Mouse (Mus musculus) MEL (cell line): ENCODE results near the gene Barx2. TPM values are rescaled to one million over a fixed set of nuclear protein-coding genes. Genes with fewer than 3 reads are reported as not detected.

ENCODE experiments used
- DNase-seq: peaks from one replicate; pipeline ENCODE4 v3.0.0; 2011; ENCODE audit warnings: low read depth, low spot score
- H3K27ac ChIP-seq: 2 replicates; pipeline ENCODE4 v1.5.1; 2012; ENCODE audit warnings: low read depth, mild to moderate bottlenecking, control low read depth, low read length, moderate library complexity; ENCODE audit not compliant: control insufficient read depth
- H3K27me3 ChIP-seq, 2 experiments: fragments of 150-350 bp in 1 of 2; sonication (generic) in 1 of 2; 2 replicates each; pipeline ENCODE4 v1.6.1; 2012; ENCODE audit warnings: low read length in 2 of 2, mild to moderate bottlenecking in 2 of 2, improper control_type of control experiment in 1 of 2, moderate library complexity in 1 of 2; ENCODE audit not compliant: insufficient read depth in 2 of 2, control insufficient read depth in 1 of 2
- H3K36me3 ChIP-seq, 2 experiments: 2 replicates each; pipeline ENCODE4 v1.6.1; 2012 to 2014; ENCODE audit warnings: low read length in 2 of 2, improper control_type of control experiment in 1 of 2, inconsistent platforms in 1 of 2, mild to moderate bottlenecking in 1 of 2; ENCODE audit not compliant: insufficient read depth in 2 of 2, control insufficient read depth in 1 of 2
- H3K4me1 ChIP-seq, 2 experiments: fragments of 150-350 bp in 1 of 2; sonication (generic) in 1 of 2; 2 replicates each; pipeline ENCODE4 v1.6.1; 2012; ENCODE audit warnings: low read length in 2 of 2, improper control_type of control experiment in 1 of 2, mild to moderate bottlenecking in 1 of 2; ENCODE audit not compliant: insufficient read depth in 2 of 2, control insufficient read depth in 1 of 2
- H3K4me3 ChIP-seq, 2 experiments: fragments of 150-350 bp in 1 of 2; sonication (generic) in 1 of 2; 2 replicates each; pipeline ENCODE4 v1.5.1; 2012; ENCODE audit warnings: low read depth in 2 of 2, low read length in 2 of 2, mild to moderate bottlenecking in 2 of 2, moderate library complexity in 2 of 2, control low read depth in 1 of 2, improper control_type of control experiment in 1 of 2; ENCODE audit not compliant: control insufficient read depth in 1 of 2, insufficient read depth in 1 of 2
- H3K79me2 ChIP-seq: 2 replicates; pipeline ENCODE4 v1.6.1; 2012; ENCODE audit warnings: mild to moderate bottlenecking, low read length, moderate library complexity; ENCODE audit not compliant: control insufficient read depth, poor library complexity, insufficient read depth
- H3K9ac ChIP-seq: 2 replicates; pipeline ENCODE4 v1.6.1; 2012; ENCODE audit warnings: low read depth, mild to moderate bottlenecking, control low read depth, low read length, moderate library complexity; ENCODE audit not compliant: control insufficient read depth, poor library complexity, severe bottlenecking
- H3K9me3 ChIP-seq: fragments of 150-350 bp; sonication (generic); replicated peaks from 2 replicates; pipeline ENCODE4 v1.6.1; 2012; ENCODE audit warnings: mild to moderate bottlenecking, low read length, improper control_type of control experiment, moderate library complexity; ENCODE audit not compliant: insufficient read depth
- BHLHE40 ChIP-seq: IDR thresholded peaks from 2 replicates; pipeline ENCODE4 v1.6.1; 2012; ENCODE audit warnings: low read depth, mild to moderate bottlenecking, inconsistent platforms, low read length, improper control_type of control experiment, borderline replicate concordance
- CTCF ChIP-seq, 3 experiments: IDR thresholded peaks in 2 of 3; conservative IDR thresholded peaks in 1 of 3; 2 replicates each; pipeline ENCODE4 v1.5.1; 2011 to 2012; ENCODE audit warnings: low read length in 3 of 3, low read depth in 2 of 3, mild to moderate bottlenecking in 2 of 3, improper control_type of control experiment in 1 of 3, inconsistent platforms in 1 of 3, mixed read lengths in 1 of 3, moderate library complexity in 1 of 3; ENCODE audit not compliant: control insufficient read depth in 1 of 3, insufficient read depth in 1 of 3, poor library complexity in 1 of 3, severe bottlenecking in 1 of 3
- ETS1 ChIP-seq: IDR thresholded peaks from 2 replicates; pipeline ENCODE4 v1.6.1; 2012; ENCODE audit warnings: low read depth, mild to moderate bottlenecking, inconsistent platforms, low read length, improper control_type of control experiment, moderate library complexity
- GABPA ChIP-seq: IDR thresholded peaks from 2 replicates; pipeline ENCODE4 v1.6.1; 2012; ENCODE audit warnings: low read depth, mild to moderate bottlenecking, inconsistent platforms, low read length, improper control_type of control experiment, moderate library complexity
- JUND ChIP-seq: IDR thresholded peaks from 2 replicates; pipeline ENCODE4 v1.6.1; 2011; ENCODE audit warnings: low read depth, mild to moderate bottlenecking, improper control_type of control experiment, low read length
- KAT2A ChIP-seq: conservative IDR thresholded peaks from 2 replicates; pipeline ENCODE4 v1.6.1; 2012; ENCODE audit warnings: low read depth, low read length, improper control_type of control experiment, inconsistent platforms
- MEF2A ChIP-seq: IDR thresholded peaks from 2 replicates; pipeline ENCODE4 v1.6.1; 2014; ENCODE audit warnings: low read depth, mild to moderate bottlenecking, inconsistent platforms, low read length, improper control_type of control experiment; ENCODE audit not compliant: poor library complexity, insufficient replicate concordance, severe bottlenecking; ENCODE audit errors: extremely low read depth
- MYC ChIP-seq: IDR thresholded peaks from 2 replicates; pipeline ENCODE4 v1.6.1; 2011; ENCODE audit warnings: low read depth, mild to moderate bottlenecking, low read length, improper control_type of control experiment, moderate library complexity
- NELFE ChIP-seq: IDR thresholded peaks from 2 replicates; pipeline ENCODE4 v1.6.1; 2011; ENCODE audit warnings: low read depth, low read length, improper control_type of control experiment
- RAD21 ChIP-seq: IDR thresholded peaks from 2 replicates; pipeline ENCODE4 v1.6.1; 2011; ENCODE audit warnings: mild to moderate bottlenecking, low read depth, low read length, improper control_type of control experiment
- RCOR1 ChIP-seq: IDR thresholded peaks from 2 replicates; pipeline ENCODE4 v1.6.1; 2012; ENCODE audit warnings: low read depth, mild to moderate bottlenecking, inconsistent platforms, low read length, improper control_type of control experiment
- SMC3 ChIP-seq: IDR thresholded peaks from 2 replicates; pipeline ENCODE4 v1.6.1; 2011; ENCODE audit warnings: low read depth, low read length, improper control_type of control experiment
- TAL1 ChIP-seq: IDR thresholded peaks from 2 replicates; pipeline ENCODE4 v1.6.1; 2012; ENCODE audit warnings: mild to moderate bottlenecking, inconsistent platforms, low read length, moderate library complexity, mixed read lengths
- TBP ChIP-seq: IDR thresholded peaks from 2 replicates; pipeline ENCODE4 v1.8.0; 2011; ENCODE audit warnings: low read depth, low read length, improper control_type of control experiment
- UBTF ChIP-seq: IDR thresholded peaks from 2 replicates; pipeline ENCODE4 v1.6.1; 2012; ENCODE audit warnings: low read depth, mild to moderate bottlenecking, inconsistent platforms, low read length, improper control_type of control experiment, moderate library complexity, borderline replicate concordance; ENCODE audit not compliant: insufficient read depth
- USF1 ChIP-seq: IDR thresholded peaks from 2 replicates; pipeline ENCODE4 v1.6.1; 2014; ENCODE audit warnings: low read depth, mild to moderate bottlenecking, inconsistent platforms, low read length, improper control_type of control experiment, moderate library complexity
- ZC3H11A ChIP-seq: IDR thresholded peaks from 2 replicates; pipeline ENCODE4 v1.6.1; 2012; ENCODE audit warnings: low read depth, mild to moderate bottlenecking, inconsistent platforms, low read length, improper control_type of control experiment
- polyA plus RNA-seq, 2 experiments: library from polyadenylated mRNA; stranded (reverse) in 1 of 2; unstranded in 1 of 2; fragments of >175 nt in 1 of 2; fragments of >200 nt in 1 of 2; gene quantifications; 2 replicates each; pipeline versions ENCODE4 v1.2.1 to v1.2.4; 2012; ENCODE audit warnings: low replicate concordance in 2 of 2, low read depth in 1 of 2; ENCODE audit not compliant: insufficient read length in 2 of 2, insufficient read depth in 1 of 2, missing spikeins in 1 of 2
- total RNA-seq: library from RNA; depleted of rRNA; stranded (reverse); fragments of 300-350 nt; gene quantifications from 2 replicates; pipeline ENCODE4 v1.2.3, GENCODE M21; 2012

The Barx2 gene
- total and polyA plus RNA-seq, 3 experiments: not detected

DNA sequence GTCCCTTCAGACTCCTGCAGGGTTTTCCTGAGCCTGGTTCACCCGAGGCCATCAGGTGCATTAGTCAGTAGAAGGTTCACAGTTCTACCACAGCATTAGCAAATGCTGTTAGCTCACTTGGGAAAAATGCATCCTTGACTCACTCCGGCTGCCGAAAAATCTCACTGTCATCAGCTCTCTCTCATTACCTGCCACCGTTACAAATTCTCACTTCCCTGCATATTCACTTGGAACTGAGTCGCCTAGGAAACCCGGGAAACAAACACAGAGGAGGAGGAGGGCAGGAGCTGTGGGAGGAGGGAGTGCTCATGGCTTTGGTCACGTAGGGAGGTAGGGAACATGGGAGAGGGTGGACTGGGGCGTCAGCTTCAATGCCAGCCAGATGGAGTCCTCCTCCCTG, 56.8 kb downstream of the Barx2 start:
- H3K27me3 ChIP-seq: no peaks in the 10 kb centered on the region
- H3K4me1 ChIP-seq: no peaks in the 10 kb centered on the region
- no peak overlapping the region for H3K27ac ChIP-seq
- no peak for DNase-seq
- no peak overlapping the region for H3K9ac ChIP-seq
- no peak overlapping the region for H3K4me3 ChIP-seq
- no peaks in the 10 kb centered on the region for H3K36me3 ChIP-seq
- no peaks in the 10 kb centered on the region for H3K9me3 ChIP-seq
- H3K79me2 ChIP-seq: no peaks in the 10 kb centered on the region
- TF ChIP-seq TBP: no peak
- TF ChIP-seq KAT2A: no peak
- TF ChIP-seq CTCF (IDR thresholded peaks at IDR 0.05 in 2 of 3, conservative IDR thresholded peaks at IDR 0.05 in 1 of 3; ENCODE audit: control insufficient read depth in 1 of 3, insufficient read depth in 1 of 3, low read depth in 2 of 3, low read length in 3 of 3, poor library complexity in 1 of 3, severe bottlenecking in 1 of 3): no peak
- TF ChIP-seq ZC3H11A: no peak
- TF ChIP-seq RAD21: no peak
- no peak for TF ChIP-seq MEF2A
- no peak for TF ChIP-seq TAL1
- no peak for TF ChIP-seq UBTF
- no peak for TF ChIP-seq MYC
- TF ChIP-seq SMC3: no peak
- TF ChIP-seq JUND: no peak
- TF ChIP-seq RCOR1: no peak
- TF ChIP-seq USF1: no peak
- TF ChIP-seq GABPA: no peak
- TF ChIP-seq BHLHE40: no peak

DNA sequence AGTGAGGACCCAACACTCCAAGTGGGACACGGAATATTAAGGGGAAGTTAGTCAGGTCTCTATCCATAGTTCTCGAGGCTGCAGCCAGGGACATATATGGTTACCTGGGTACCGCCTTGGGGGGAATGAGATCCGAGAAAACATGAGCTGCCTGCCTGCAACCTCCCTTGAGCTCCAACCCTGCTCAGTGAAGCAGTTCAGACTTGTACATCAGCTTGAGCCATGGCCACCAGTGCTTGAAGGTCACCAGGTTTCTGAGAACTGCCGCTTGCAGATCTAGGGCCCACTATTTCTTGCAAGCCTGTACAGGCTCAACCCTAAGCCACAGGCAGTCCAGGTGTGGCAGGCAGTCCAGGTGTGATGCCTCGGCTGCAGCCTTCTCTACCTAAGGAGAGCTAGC, 57.6 kb downstream of the Barx2 start:
- no peaks in the 10 kb centered on the region for H3K79me2 ChIP-seq
- no peaks in the 10 kb centered on the region for H3K36me3 ChIP-seq
- H3K9me3 ChIP-seq: no peaks in the 10 kb centered on the region
- no peak overlapping the region for H3K4me3 ChIP-seq
- no peaks in the 10 kb centered on the region for H3K27me3 ChIP-seq
- H3K27ac ChIP-seq: no peak overlapping the region
- DNase-seq: no peak
- H3K4me1 ChIP-seq: no peaks in the 10 kb centered on the region
- TF ChIP-seq ETS1: no peak
- TF ChIP-seq NELFE: no peak
- no peak overlapping the region for H3K9ac ChIP-seq
